Mouse (Mus musculus): Measurements from ENCODE around the gene Aldob.

Gene Aldob

GRCm38 (mm10) chr4:49549383-49549782 lies at the start of gene Aldob:
Aldob (minus strand) TSS chr4:49549546.
- DNase-seq = no peak

- DNase-seq = peak; percentile 82
Observed at GRCm38 (mm10) chr4:49597183-49598100, 48.1 kb upstream of the Aldob start, which contains the start of gene Tmem246. Tmem246 (minus strand) TSS chr4:49597876.

- DNase-seq = no peak
Observed at GRCm38 (mm10) chr4:49596846-49597182, 47.5 kb upstream of the Aldob start.

- DNase-seq = no peak
Observed at GRCm38 (mm10) chr4:49590152-49590551, 40.8 kb upstream of the Aldob start.

GRCm38 (mm10) chr4:49586811-49587210 lies 37.5 kb upstream of the Aldob start:
- no peak for DNase-seq

DNA sequence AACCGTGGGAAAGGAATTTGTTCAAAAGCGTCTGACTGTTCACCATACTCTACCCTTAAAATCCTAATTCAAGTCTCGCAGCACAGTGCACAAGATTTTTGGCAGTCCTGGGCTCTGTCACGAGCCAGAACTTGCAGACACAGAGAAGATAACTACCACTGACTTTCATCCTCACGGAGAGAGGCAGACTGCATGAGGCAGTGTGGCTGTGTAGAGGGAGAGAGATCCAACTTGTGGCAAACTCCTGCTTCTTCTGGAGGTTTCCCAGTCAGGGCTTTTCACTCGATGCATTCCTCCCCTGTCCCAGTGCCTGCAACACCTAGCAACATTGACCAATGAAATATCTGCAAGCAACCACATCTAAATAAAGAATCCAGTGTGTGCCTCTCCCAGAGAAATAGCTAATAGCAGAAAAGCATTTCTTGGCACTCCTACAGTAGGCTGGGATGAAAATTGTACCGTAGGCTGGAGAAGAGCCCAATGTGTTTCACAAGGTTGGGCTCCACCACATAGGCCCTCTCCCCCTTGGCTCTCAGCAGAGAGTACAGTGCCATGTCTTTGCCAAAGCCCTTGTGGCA lies 36.3 kb upstream of the Aldob start:
- DNase-seq = no peak

- DNase-seq = no peak
Observed at GRCm38 (mm10) chr4:49583965-49584831, 34.9 kb upstream of the Aldob start.

DNA sequence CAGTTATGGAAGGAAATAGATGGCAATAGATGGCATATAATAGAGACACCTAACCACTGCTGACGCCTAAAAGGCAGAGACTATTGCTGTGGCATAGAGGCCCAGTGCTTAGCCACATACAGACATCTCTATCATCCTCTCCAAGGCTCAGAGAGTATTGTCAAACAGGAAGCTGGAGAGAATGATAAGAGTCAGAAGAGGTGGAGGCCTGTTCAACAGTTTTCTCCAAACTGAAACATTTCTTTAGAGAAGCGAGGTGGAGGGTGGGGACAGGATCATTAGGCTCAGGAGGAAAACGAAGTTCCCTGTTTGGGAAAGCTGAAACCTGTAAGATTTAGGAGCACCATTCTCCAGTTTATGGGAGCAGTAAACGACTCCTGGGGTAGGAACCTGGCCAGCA lies 31.9 kb upstream of the Aldob start:
- no peak for DNase-seq

GRCm38 (mm10) chr4:49572194-49572593 lies 22.8 kb upstream of the Aldob start:
- no peak for DNase-seq

DNA sequence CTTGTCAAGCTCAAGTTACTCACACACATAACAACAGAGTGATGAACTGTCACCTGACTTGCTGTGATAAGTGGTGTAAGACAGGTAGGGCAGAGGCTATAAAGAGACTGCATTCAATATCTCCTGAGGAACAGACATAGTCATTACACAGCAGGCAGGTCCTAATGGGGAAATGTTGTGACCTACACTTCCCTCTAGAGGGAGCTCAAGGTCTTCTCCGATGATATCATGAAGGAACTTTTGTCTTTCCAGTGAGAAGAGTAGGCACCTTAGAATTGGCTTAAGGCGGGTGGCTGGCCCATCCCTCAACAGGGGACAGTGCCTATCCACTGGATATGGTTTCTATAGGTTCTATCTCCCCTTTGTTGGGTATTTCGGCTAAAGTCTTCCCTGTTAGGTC lies 18.3 kb upstream of the Aldob start:
- DNase-seq = peak; percentile 66

DNA sequence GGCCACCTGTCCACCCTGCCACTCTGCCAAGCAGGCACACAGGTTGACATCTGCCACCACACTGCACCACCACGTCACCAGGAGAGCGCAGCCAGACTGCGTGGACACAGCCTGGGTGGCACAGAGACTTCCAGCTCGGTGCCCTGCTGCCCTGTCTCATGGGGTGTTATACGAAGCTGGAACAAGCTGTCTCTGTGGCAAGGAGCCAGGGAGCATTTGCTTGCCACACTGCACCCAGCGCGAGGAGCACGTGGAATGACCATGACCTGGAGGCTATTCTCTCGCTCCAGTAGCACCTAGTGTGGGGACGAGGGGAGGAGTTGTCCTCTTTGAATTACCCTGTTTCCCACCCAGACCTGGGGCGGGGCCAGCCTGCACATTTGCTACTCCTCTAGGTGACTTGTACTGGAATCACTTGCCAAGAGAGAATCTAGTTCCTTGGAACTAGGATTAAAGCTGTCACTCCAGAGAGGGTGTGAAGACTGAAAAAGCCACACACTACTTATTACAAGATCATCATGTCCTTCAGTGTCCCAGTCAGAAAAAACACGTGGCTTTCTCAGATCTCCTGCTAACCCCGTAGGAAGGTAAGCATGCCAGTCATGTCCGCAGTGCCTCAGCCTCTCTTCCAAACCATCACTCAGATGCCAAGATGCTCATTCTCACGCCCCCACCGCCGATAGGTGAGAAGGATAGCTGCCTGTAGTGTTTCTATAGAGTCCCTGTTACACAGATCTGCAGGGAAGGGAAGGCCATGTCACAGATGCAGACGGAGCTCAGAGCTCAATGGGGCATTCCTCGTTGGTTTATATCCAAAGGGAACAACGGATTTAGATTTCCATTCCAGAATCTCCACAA lies 10.8 kb upstream of the Aldob start:
- peak; percentile 82 for DNase-seq

- no peak for DNase-seq
Observed at GRCm38 (mm10) chr4:49558181-49558580, 8.8 kb upstream of the Aldob start.

- DNase-seq = no peak
Observed at GRCm38 (mm10) chr4:49557375-49557774, 8.0 kb upstream of the Aldob start.

DNA sequence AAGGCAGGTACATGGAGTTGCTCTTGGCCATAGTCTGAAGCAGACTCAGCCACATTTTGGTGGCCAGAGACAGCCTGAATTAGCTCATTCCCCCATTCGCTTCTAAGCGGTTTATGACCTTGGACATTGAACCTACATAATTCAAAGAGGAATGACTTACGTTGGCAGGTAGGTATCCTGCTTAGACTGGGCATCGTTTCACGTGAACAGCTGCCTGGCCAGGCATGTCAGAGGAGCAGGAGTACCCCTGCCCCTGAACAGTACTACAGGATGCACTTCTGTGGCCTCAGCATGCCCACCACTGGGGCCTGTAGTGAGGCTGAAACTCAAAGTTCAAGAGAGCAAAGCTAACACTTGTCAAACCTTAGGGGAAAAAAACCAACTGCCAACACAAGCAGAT lies 4.0 kb upstream of the Aldob start:
- no peak for DNase-seq

DNA sequence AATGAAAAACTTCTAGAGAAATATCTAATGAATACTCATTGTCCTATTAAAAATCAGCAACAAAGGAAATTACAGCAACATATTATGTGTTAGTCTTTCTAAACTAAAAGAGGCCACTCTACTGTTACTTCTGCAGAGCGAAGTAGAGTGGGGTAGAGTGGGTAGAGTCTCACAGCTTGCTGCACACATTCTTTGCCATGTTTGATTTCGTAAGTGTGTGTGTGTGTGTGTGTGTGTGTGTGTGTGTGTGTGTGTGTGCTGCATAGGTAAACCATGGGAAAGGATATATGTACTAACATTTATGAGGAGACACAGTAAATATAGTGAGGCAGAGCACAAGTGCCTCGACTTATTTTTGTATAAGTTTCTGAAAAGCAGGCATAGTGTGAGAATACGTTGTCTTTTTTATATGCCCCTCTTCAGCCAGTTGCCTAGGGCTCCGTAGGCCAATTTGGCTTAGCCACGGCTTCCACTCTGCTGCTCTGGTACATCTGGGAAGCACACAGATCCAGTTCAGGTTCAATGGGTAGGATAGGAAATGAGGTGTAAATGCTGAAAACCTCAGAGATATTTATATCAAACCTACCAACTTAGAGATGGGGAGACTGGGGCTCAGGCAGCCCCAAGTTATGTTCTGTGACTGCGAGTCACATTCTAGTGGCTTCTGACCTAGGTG lies 1.7 kb downstream of the Aldob start:
- DNase-seq = no peak

- DNase-seq = no peak
Observed at GRCm38 (mm10) chr4:49546873-49547543, 2.3 kb downstream of the Aldob start.

- DNase-seq = no peak
Observed at GRCm38 (mm10) chr4:49546026-49546425, 3.3 kb downstream of the Aldob start.

DNA sequence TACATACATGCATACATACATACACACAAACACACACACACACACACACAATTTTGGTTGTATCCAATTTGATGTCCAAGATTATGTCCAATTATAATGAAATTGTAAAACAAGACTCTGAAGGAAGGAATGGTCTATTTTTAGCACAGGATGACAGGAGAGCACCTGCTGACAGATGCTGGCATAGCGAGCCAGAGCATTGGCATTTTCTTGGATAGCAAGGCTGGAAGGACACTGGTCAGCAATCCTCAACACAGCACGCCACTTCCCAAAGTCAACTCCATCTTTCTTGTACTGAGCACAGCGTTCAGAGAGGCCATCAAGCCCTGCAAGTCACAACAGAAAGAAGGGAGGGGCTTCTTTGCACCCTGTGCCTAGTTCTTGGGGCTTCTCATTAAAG lies 8.4 kb downstream of the Aldob start:
- DNase-seq = no peak

DNA sequence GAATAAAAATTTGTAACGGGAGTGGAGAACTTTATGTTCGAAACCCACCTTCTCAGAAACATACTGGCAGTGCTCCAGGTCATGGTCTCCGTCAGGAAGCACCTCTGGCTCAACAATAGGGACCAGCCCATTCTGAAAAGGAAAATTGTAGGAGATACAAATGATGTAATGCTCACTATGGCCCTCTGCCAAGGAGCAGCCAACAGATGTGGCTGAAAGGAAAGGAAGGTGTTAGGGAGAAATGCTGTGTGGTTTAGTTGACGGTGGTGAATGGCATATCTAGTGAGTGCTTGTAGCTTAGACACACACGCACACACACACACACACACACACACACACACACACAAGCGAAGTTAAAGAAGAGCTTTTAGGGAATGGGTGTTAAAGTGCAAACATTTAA lies 9.7 kb downstream of the Aldob start:
- no peak for DNase-seq

DNA sequence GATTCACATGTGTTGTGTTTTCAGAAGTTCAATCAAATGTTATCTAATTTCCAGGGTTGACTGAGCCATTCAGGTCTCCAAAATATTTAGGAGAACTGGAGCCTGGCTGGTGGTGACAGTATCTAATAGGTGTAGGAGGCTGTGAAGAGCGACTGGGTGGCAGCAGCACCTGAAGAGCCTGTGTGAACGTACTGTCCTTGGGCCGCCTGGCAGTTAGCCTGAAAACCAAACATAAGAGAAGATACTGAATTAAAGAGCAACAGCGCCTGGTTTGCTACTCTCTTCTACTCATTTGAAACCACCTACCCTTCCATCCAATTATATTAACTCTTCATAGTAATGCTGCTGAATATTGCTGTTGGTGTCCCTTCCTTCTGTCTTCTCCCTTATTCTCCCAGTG lies 12.7 kb downstream of the Aldob start:
- no peak for DNase-seq

DNA sequence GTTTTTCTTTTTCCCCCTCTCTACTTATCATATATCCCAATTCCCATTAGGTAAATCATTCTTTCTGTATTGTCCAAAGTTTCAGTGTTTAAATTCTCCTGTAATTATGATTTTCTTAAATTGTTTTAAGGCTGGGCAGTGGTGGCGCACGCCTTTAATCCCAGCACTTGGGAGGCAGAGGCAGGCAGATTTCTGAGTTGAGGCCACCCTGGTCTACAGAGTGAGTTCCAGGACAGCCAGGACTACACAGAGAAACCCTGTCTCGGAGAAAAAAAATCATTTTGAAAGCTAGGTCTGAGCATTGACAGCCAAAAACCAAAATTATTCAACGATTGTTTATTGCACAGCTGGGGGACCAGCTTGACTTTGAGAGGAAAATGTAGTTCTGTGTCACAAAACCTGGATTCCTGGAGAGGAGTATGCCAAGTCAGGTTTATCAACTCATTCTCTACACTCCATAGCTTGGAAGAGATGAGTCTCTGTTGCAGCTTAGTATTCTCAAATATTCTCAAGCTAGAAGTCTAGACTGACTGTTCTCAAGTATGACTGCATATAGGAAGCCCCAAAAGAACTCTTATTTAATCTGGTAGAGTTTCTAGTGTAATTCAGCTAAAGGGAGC lies 13.6 kb downstream of the Aldob start:
- no peak for DNase-seq
